Mouse (Mus musculus) liver, embryonic 13.5 days (tissue): ENCODE measurements around the gene Popdc3. TPM values are rescaled to one million over a fixed set of nuclear protein-coding genes. Genes with fewer than 3 reads are reported as not detected.

Source experiments
- ATAC-seq: fragments of 200-750 bp; cut with Nextera tagmentation; 2 replicates; pipeline ENCODE4 v1.8.0; 2017; ENCODE audit warnings: low read depth, mild to moderate bottlenecking, moderate number of reproducible peaks, moderate library complexity
- DNase-seq: peaks from one replicate; pipeline ENCODE4 v3.0.0; 2022
- H3K27ac ChIP-seq: fragments of 300-500 bp; sonication (generic); 2 replicates; pipeline ENCODE4 v1.5.1; 2015; ENCODE audit warnings: moderate library complexity, mild to moderate bottlenecking, inconsistent platforms
- H3K27me3 ChIP-seq: fragments of 300-500 bp; sonication (generic); 2 replicates; pipeline ENCODE4 v1.6.1; 2015; ENCODE audit warnings: mild to moderate bottlenecking, inconsistent platforms
- H3K36me3 ChIP-seq: fragments of 300-500 bp; sonication (generic); 2 replicates; pipeline ENCODE4 v1.6.1; 2015; ENCODE audit warnings: mild to moderate bottlenecking, inconsistent platforms
- H3K4me1 ChIP-seq: fragments of 300-500 bp; sonication (generic); replicated peaks from 2 replicates; pipeline ENCODE4 v1.6.1; 2015; ENCODE audit warnings: inconsistent platforms
- H3K4me2 ChIP-seq: fragments of 300-500 bp; sonication (generic); 2 replicates; pipeline ENCODE4 v1.6.1; 2015; ENCODE audit warnings: inconsistent platforms, mild to moderate bottlenecking, moderate library complexity
- H3K4me3 ChIP-seq: fragments of 300-500 bp; sonication (generic); replicated peaks from 2 replicates; pipeline ENCODE4 v1.5.1; 2015; ENCODE audit warnings: mild to moderate bottlenecking, inconsistent platforms
- H3K9ac ChIP-seq: fragments of 300-500 bp; sonication (generic); 2 replicates; pipeline ENCODE4 v1.6.1; 2015; ENCODE audit warnings: mild to moderate bottlenecking, inconsistent platforms
- H3K9me3 ChIP-seq: fragments of 300-500 bp; sonication (generic); replicated peaks from 2 replicates; pipeline ENCODE4 v1.6.1; 2016; ENCODE audit warnings: inconsistent platforms
- WGBS: fragments of 180-500 bp; shearing (Covaris S2); methylation state at CpG from one replicate; pipeline ENCODE4 v1.1.7; 2015; ENCODE audit not compliant: insufficient replicate concordance; 5-methylcytosine and 5-hydroxymethylcytosine counted together
- polyA plus RNA-seq: library from polyadenylated mRNA; unstranded; fragments of >200 nt; fragmentation: Nextera tagmentation; extraction: Ambion mirVana; gene quantifications from 2 replicates; pipeline ENCODE4 v1.2.1, GENCODE M21; 2015

Popdc3 gene
- polyA plus RNA-seq, 1 experiment from 2014 or later: 0.10 TPM

DNA sequence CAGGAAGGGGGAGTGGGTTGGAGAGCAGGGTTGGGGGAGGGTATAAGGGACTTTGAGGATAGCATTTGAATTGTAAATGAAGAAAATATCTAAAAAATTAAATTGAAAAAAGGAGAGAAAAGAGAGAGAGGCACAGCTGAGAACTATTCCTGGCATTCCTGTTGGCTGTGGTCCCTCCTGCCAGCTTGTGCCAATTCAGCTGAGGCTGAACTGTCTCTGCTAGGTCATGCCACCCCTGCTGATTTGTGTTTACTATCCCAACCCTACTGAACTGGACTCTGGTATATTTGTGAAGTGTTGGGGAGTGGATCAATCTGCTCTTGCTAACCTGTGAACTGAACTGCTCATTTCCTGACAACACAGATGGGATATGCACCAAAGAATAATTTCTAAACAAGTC, 32.3 kb downstream of the Popdc3 start:
- no peak for ATAC-seq
- H3K9ac ChIP-seq: no peak overlapping the region
- no peak overlapping the region for H3K4me2 ChIP-seq
- no peaks in the 10 kb centered on the region for H3K36me3 ChIP-seq
- H3K9me3 ChIP-seq: no peaks in the 10 kb centered on the region
- no peaks in the 10 kb centered on the region for H3K4me1 ChIP-seq
- H3K4me3 ChIP-seq: no peak overlapping the region
- no peaks in the 10 kb centered on the region for H3K27me3 ChIP-seq
- DNase-seq: no peak
- no peak overlapping the region for H3K27ac ChIP-seq

DNA sequence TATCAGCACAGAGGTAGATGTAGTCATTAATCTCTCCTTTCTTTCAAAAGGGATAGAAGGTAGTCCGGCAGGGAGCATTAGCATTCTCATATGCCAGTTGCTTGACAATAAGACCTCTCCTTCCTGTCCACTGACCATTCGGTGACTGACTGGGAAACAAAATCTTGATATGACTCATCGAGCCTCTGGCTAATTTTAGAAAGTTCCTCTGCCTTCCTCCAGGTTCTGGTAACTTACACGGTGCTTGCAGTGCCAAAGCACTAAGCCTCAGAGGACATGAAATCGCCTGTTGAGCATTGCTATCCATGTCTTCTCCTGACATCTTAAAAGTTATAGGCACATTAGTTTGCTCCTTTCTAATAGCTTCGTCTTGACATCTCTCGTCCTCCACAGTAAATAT, 38.8 kb downstream of the Popdc3 start:
- DNase-seq: no peak
- no peaks in the 10 kb centered on the region for H3K27me3 ChIP-seq

GRCm38 (mm10) chr10:45229954-45230353, 52.1 kb downstream of the Popdc3 start:
- Histone ChIP-seq H3K4me1 (no peaks in the 10 kb centered on the region), H3K4me3 (no peak overlapping the region), H3K9me3 (no peaks in the 10 kb centered on the region), H3K9ac (no peak overlapping the region), H3K4me2 (no peak overlapping the region), H3K36me3 (no peaks in the 10 kb centered on the region), H3K27me3 (no peaks in the 10 kb centered on the region), H3K27ac (no peak overlapping the region)
- DNase-seq (no peak), ATAC-seq (no peak)
- WGBS: 29% methylated on average over 4 of the region's 4 CpGs

More for the DNA sequence above, 38.8 kb downstream of the Popdc3 start:
- Histone ChIP-seq H3K4me2 (no peak overlapping the region), H3K4me1 (no peaks in the 10 kb centered on the region), H3K27ac (no peak overlapping the region), H3K36me3 (no peaks in the 10 kb centered on the region), H3K9ac (no peak overlapping the region), H3K9me3 (no peaks in the 10 kb centered on the region), H3K4me3 (no peak overlapping the region)
- 41% methylated on average over 7 of the region's 7 CpGs for WGBS
- no peak for ATAC-seq

DNA sequence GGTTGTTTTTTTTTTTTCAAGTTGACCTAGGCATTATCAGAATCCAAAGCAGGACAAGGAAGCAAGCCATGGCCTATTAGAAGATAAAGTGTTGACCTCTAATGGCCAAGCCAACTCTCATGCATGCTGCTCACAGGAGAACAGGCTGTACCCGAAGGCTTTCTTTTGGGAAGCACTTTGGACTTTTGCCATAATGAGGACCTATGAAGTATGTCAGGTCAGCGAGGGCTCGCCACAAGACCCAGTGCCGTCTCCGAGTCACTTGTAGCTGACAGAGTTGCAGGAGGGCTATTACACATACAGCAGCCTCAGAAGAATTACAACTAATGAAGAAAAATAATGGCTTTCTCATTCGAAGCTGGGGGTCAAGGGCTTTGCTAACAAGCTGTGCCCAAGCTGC, 55.5 kb downstream of the Popdc3 start:
- Histone ChIP-seq H3K27ac (no peak overlapping the region), H3K4me3 (no peak overlapping the region), H3K27me3 (no peaks in the 10 kb centered on the region), H3K4me2 (no peak overlapping the region), H3K36me3 (no peaks in the 10 kb centered on the region), H3K9ac (no peak overlapping the region), H3K9me3 (no peaks in the 10 kb centered on the region), H3K4me1 (no peaks in the 10 kb centered on the region)
- ATAC-seq (no peak), DNase-seq (no peak)
- 67% methylated on average over 6 of the region's 6 CpGs for WGBS

DNA sequence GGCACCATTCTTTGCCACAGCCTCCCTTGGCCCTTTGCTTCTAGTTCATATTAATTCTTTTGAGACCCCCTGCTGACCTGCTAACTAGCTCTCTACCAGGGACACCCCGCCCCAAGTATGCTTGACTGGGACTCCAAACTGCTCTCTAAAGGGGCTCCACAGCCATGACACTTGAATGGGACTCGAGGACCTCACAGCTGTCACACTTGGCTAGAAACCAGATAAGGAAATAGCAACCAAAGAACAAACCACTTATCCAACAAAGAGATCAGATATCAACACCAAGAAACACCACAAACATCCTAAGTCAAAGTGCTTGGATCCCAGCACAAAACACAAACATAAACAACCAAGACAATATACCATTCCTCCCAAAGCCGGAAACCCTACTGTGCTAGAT, 58.4 kb downstream of the Popdc3 start:
- Histone ChIP-seq H3K4me1 (no peaks in the 10 kb centered on the region), H3K4me3 (no peak overlapping the region), H3K36me3 (no peaks in the 10 kb centered on the region), H3K27ac (no peak overlapping the region), H3K9ac (no peak overlapping the region), H3K9me3 (no peaks in the 10 kb centered on the region), H3K27me3 (no peaks in the 10 kb centered on the region), H3K4me2 (no peak overlapping the region)
- WGBS: 33% methylated on average over 3 of the region's 3 CpGs
- ATAC-seq (no peak), DNase-seq (no peak)

GRCm38 (mm10) chr10:45237492-45237891, 59.6 kb downstream of the Popdc3 start:
- H3K9ac ChIP-seq: no peak overlapping the region
- no peak for ATAC-seq
- no peak overlapping the region for H3K4me3 ChIP-seq
- no peaks in the 10 kb centered on the region for H3K4me1 ChIP-seq
- WGBS: 77% methylated on average over 5 of the region's 5 CpGs
- H3K27ac ChIP-seq: no peak overlapping the region
- H3K4me2 ChIP-seq: no peak overlapping the region
- H3K27me3 ChIP-seq: no peaks in the 10 kb centered on the region
- no peaks in the 10 kb centered on the region for H3K36me3 ChIP-seq
- DNase-seq: no peak
- no peaks in the 10 kb centered on the region for H3K9me3 ChIP-seq

DNA sequence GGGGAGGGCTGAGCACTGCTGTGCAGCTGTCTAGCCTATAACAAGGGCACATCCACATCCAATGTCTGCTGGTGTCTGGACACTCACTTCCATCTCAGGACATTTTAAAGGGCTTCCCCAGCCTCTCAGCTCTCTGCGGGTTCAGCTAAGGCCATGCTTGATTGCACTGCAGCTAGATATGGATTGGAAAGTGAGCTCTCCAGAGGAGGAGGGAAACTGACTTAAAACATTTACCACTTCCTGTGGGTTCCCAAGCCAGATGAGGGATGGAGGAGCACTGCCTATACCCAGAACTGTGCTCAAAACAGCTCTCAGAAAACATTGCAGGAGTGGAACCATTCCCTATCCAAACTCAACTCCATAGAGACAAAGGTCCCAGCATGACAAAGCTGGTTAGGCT, 82.6 kb downstream of the Popdc3 start:
- Histone ChIP-seq H3K27me3 (no peaks in the 10 kb centered on the region), H3K4me1 (no peaks in the 10 kb centered on the region), H3K9me3 (no peaks in the 10 kb centered on the region), H3K9ac (no peak overlapping the region), H3K36me3 (no peaks in the 10 kb centered on the region), H3K4me3 (no peak overlapping the region), H3K4me2 (no peak overlapping the region), H3K27ac (no peak overlapping the region)
- no peak for ATAC-seq
- WGBS: 38% methylated on average over 1 of the region's 1 CpGs
- no peak for DNase-seq

DNA sequence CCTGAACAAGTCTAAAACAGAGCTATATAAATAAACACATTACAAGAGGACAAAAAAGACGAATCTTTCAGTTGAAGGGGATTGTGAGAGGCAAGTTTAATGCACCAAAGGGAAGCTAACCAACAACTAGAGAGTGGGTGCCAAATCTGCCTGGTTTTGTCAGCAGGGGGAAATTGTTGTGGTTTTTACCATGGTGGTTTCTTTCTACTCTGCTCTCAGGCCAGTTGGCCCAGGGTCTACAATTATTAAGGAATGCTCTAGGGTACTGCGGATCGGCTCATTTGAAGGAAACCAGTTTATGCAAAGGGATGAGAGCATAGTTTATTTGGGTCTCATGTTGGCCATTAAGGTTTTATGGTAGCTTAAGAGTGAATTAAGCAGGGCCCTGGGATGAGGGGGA, 84.2 kb downstream of the Popdc3 start:
- 63% methylated on average over 3 of the region's 3 CpGs for WGBS
- no peak overlapping the region for H3K4me3 ChIP-seq
- no peaks in the 10 kb centered on the region for H3K36me3 ChIP-seq
- no peak overlapping the region for H3K9ac ChIP-seq
- H3K27me3 ChIP-seq: no peaks in the 10 kb centered on the region
- no peak overlapping the region for H3K4me2 ChIP-seq
- ATAC-seq (no peak), DNase-seq (no peak)
- no peaks in the 10 kb centered on the region for H3K9me3 ChIP-seq
- no peaks in the 10 kb centered on the region for H3K4me1 ChIP-seq
- H3K27ac ChIP-seq: no peak overlapping the region

DNA sequence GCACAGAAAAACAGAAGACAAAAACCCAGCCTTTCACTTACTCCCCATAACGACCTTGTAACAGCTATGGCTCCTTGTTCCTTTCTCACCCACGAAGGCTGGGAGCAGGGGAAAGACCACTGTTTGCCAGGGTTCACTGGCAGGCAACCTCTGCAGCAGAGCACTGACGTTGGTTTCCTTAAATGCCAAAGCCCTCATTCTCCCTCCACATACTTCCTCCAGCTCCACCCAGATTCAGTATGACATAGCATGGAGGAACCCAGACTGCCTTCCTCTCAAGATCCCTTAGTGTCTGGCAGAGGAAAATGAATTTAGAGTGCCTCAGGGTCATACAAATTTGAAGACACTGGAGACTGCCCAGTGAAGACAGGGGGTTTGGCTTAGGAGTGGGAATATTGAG, 98.6 kb downstream of the Popdc3 start:
- Histone ChIP-seq H3K4me1 (no peaks in the 10 kb centered on the region), H3K9me3 (peaks cover 3% of the 10 kb centered on the region; the same call in 1 of the 2 replicates), H3K36me3 (no peaks in the 10 kb centered on the region), H3K27ac (no peak overlapping the region), H3K9ac (no peak overlapping the region), H3K4me3 (no peak overlapping the region), H3K4me2 (no peak overlapping the region), H3K27me3 (no peaks in the 10 kb centered on the region)
- WGBS: 19% methylated on average over 3 of the region's 3 CpGs
- ATAC-seq (no peak), DNase-seq (no peak)

- no peaks in the 10 kb centered on the region for H3K36me3 ChIP-seq
- DNase-seq: no peak
- H3K4me3 ChIP-seq: no peak overlapping the region
- H3K9ac ChIP-seq: no peak overlapping the region
- no peaks in the 10 kb centered on the region for H3K4me1 ChIP-seq
- no peak overlapping the region for H3K27ac ChIP-seq
- H3K4me2 ChIP-seq: no peak overlapping the region
- WGBS: 56% methylated on average over 5 of the region's 5 CpGs
- H3K27me3 ChIP-seq: no peaks in the 10 kb centered on the region
- ATAC-seq: no peak
- H3K9me3 ChIP-seq: no peaks in the 10 kb centered on the region
Observed at GRCm38 (mm10) chr10:45276995-45277394, 99.1 kb downstream of the Popdc3 start.

GRCm38 (mm10) chr10:45285651-45286050, 107.8 kb downstream of the Popdc3 start:
- no peak for ATAC-seq

DNA sequence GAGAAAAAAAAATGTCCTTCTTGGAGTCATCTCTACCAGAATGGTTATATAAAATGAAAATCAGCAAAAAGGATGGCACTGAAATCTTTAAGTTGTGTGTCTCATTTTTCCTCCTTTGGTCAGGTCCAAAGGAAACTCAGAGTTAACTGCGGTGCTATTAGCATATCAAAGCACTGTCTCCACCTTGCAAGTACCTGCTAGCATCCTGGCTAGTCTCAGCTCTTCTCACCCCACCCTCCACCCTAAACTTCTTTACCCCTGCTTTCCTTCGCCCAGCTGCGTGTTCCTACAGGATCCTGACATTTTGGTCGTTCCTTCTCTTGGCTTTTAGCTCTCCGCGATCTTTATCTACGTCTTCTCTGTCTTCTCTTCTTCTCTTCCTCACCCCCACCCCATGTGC, 110.5 kb downstream of the Popdc3 start:
- no peak overlapping the region for H3K9ac ChIP-seq
- H3K27me3 ChIP-seq: peaks cover 46% of the 10 kb centered on the region
- H3K27ac ChIP-seq: no peak overlapping the region
- H3K9me3 ChIP-seq: no peaks in the 10 kb centered on the region
- no peak overlapping the region for H3K4me3 ChIP-seq
- no peaks in the 10 kb centered on the region for H3K36me3 ChIP-seq
- DNase-seq (no peak), ATAC-seq (no peak)
- no peaks in the 10 kb centered on the region for H3K4me1 ChIP-seq
- no peak overlapping the region for H3K4me2 ChIP-seq
- 29% methylated on average over 7 of the region's 7 CpGs for WGBS

More at GRCm38 (mm10) chr10:45285651-45286050, 107.8 kb downstream of the Popdc3 start:
- H3K27me3 ChIP-seq: peaks cover 39% of the 10 kb centered on the region
- no peak for DNase-seq
- no peak overlapping the region for H3K27ac ChIP-seq
- no peak overlapping the region for H3K4me2 ChIP-seq
- WGBS: 34% methylated on average over 5 of the region's 5 CpGs
- no peaks in the 10 kb centered on the region for H3K36me3 ChIP-seq
- no peaks in the 10 kb centered on the region for H3K9me3 ChIP-seq
- no peak overlapping the region for H3K4me3 ChIP-seq
- no peak overlapping the region for H3K9ac ChIP-seq
- H3K4me1 ChIP-seq: no peaks in the 10 kb centered on the region
